Mouse (Mus musculus): Measurements from ENCODE around the gene Cenpb.

Gene Cenpb

GRCm38 (mm10) chr2:131190344-131191004 is 10.6 kb upstream of the Cenpb start:
- Histone ChIP-seq H3K27me3 (ENCODE audit: insufficient read depth, low read length) (peaks cover 16% of the 10 kb centered on the region), H3K36me3 (ENCODE audit: insufficient read depth, low read length) (peaks cover 58% of the 10 kb centered on the region), H3K4me1 (replicated peaks; ENCODE audit: low read depth, low read length) (peaks cover 57% of the 10 kb centered on the region), H3K9me3 (ENCODE audit: low read length) (no peaks in the 10 kb centered on the region), H3K4me3 (replicated peaks; ENCODE audit: low read length) (no peak overlapping the region)
- no peak for TF ChIP-seq CTCF (conservative IDR thresholded peaks at IDR 0.05; ENCODE audit: low read length)
- TF ChIP-seq POU5F1 (IDR thresholded peaks at IDR 0.05; ENCODE audit: borderline replicate concordance, low read length): no peak
- no peak for TF ChIP-seq NANOG (IDR thresholded peaks at IDR 0.05; ENCODE audit: borderline replicate concordance, low read length)

GRCm38 (mm10) chr2:131189521-131190309 is 9.8 kb upstream of the Cenpb start:
- H3K9me3 ChIP-seq (ENCODE audit: low read length): no peaks in the 10 kb centered on the region
- H3K36me3 ChIP-seq (ENCODE audit: insufficient read depth, low read length): peaks cover 52% of the 10 kb centered on the region
- no peak overlapping the region for H3K4me3 ChIP-seq (replicated peaks; ENCODE audit: low read length)
- peaks cover 18% of the 10 kb centered on the region for H3K27me3 ChIP-seq (ENCODE audit: insufficient read depth, low read length)
- TF ChIP-seq POU5F1 (IDR thresholded peaks at IDR 0.05; ENCODE audit: borderline replicate concordance, low read length) (no peak), NANOG (IDR thresholded peaks at IDR 0.05; ENCODE audit: borderline replicate concordance, low read length) (no peak), CTCF (conservative IDR thresholded peaks at IDR 0.05; ENCODE audit: low read length) (no peak)
- H3K4me1 ChIP-seq (replicated peaks; ENCODE audit: low read depth, low read length): peaks cover 57% of the 10 kb centered on the region

DNA sequence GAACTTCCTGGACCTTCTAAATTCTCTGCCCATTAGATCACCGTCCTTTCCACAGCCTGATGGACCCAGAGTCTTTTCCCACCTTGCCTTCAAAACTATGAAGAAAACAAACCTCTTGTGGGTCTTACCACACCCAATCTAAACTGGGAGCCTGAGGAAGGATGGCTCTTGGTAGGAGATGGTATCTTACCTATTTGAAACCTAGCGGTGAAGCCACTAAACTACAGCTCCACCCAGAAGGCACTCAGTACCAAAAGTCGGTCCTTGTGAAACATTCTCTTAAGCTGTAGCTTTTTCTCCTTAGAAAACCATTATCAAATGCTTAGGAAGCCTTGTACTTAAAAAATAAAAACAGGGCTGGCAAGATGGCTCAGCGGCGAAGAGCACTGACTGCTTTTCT is 8.4 kb upstream of the Cenpb start:
- H3K4me3 ChIP-seq (replicated peaks; ENCODE audit: low read length): no peak overlapping the region
- TF ChIP-seq CTCF (conservative IDR thresholded peaks at IDR 0.05; ENCODE audit: low read length) (no peak), NANOG (IDR thresholded peaks at IDR 0.05; ENCODE audit: borderline replicate concordance, low read length) (no peak), POU5F1 (IDR thresholded peaks at IDR 0.05; ENCODE audit: borderline replicate concordance, low read length) (no peak)

GRCm38 (mm10) chr2:131187602-131187922 is 7.7 kb upstream of the Cenpb start:
- peak overlapping the region; percentile 87 for H3K4me3 ChIP-seq (replicated peaks; ENCODE audit: low read length)
- peaks cover 31% of the 10 kb centered on the region for H3K36me3 ChIP-seq (ENCODE audit: insufficient read depth, low read length)
- no peaks in the 10 kb centered on the region for H3K9me3 ChIP-seq (ENCODE audit: low read length)
- H3K27me3 ChIP-seq (ENCODE audit: insufficient read depth, low read length): peaks cover 18% of the 10 kb centered on the region
- peaks cover 53% of the 10 kb centered on the region for H3K4me1 ChIP-seq (replicated peaks; ENCODE audit: low read depth, low read length)
- TF ChIP-seq CTCF (conservative IDR thresholded peaks at IDR 0.05; ENCODE audit: low read length) (no peak), NANOG (IDR thresholded peaks at IDR 0.05; ENCODE audit: borderline replicate concordance, low read length) (no peak), POU5F1 (IDR thresholded peaks at IDR 0.05; ENCODE audit: borderline replicate concordance, low read length) (no peak)

More for the DNA sequence above, 8.4 kb upstream of the Cenpb start:
- Histone ChIP-seq H3K9me3 (ENCODE audit: low read length) (no peaks in the 10 kb centered on the region), H3K27me3 (ENCODE audit: insufficient read depth, low read length) (peaks cover 18% of the 10 kb centered on the region), H3K36me3 (ENCODE audit: insufficient read depth, low read length) (peaks cover 38% of the 10 kb centered on the region), H3K4me1 (replicated peaks; ENCODE audit: low read depth, low read length) (peaks cover 57% of the 10 kb centered on the region)

GRCm38 (mm10) chr2:131186771-131187601 is 7.1 kb upstream of the Cenpb start, which contains the start of the genes Cdc25b and Spef1:
Gene Cdc25b (plus strand): TSS chr2:131186949.
Gene Spef1 (minus strand): TSS chr2:131187282.
- H3K4me3 ChIP-seq (replicated peaks; ENCODE audit: low read length): peak within 1 kb of the TSS; percentile 87
- peaks cover 28% of the 10 kb centered on the region for H3K36me3 ChIP-seq (ENCODE audit: insufficient read depth, low read length)
- peaks cover 51% of the 10 kb centered on the region for H3K4me1 ChIP-seq (replicated peaks; ENCODE audit: low read depth, low read length)
- TF ChIP-seq CTCF (conservative IDR thresholded peaks at IDR 0.05; ENCODE audit: low read length) (no peak), NANOG (IDR thresholded peaks at IDR 0.05; ENCODE audit: borderline replicate concordance, low read length) (no peak), POU5F1 (IDR thresholded peaks at IDR 0.05; ENCODE audit: borderline replicate concordance, low read length) (no peak)
- peaks cover 18% of the 10 kb centered on the region for H3K27me3 ChIP-seq (ENCODE audit: insufficient read depth, low read length)
- H3K9me3 ChIP-seq (ENCODE audit: low read length): no peaks in the 10 kb centered on the region

- Histone ChIP-seq H3K4me3 (replicated peaks; ENCODE audit: low read length) (peak overlapping the region; percentile 87), H3K36me3 (ENCODE audit: insufficient read depth, low read length) (peaks cover 22% of the 10 kb centered on the region), H3K27me3 (ENCODE audit: insufficient read depth, low read length) (peaks cover 18% of the 10 kb centered on the region), H3K9me3 (ENCODE audit: low read length) (no peaks in the 10 kb centered on the region), H3K4me1 (replicated peaks; ENCODE audit: low read depth, low read length) (peaks cover 45% of the 10 kb centered on the region)
- TF ChIP-seq NANOG (IDR thresholded peaks at IDR 0.05; ENCODE audit: borderline replicate concordance, low read length) (no peak), CTCF (conservative IDR thresholded peaks at IDR 0.05; ENCODE audit: low read length) (no peak), POU5F1 (IDR thresholded peaks at IDR 0.05; ENCODE audit: borderline replicate concordance, low read length) (no peak)
Observed at GRCm38 (mm10) chr2:131186343-131186742, 6.5 kb upstream of the Cenpb start.

DNA sequence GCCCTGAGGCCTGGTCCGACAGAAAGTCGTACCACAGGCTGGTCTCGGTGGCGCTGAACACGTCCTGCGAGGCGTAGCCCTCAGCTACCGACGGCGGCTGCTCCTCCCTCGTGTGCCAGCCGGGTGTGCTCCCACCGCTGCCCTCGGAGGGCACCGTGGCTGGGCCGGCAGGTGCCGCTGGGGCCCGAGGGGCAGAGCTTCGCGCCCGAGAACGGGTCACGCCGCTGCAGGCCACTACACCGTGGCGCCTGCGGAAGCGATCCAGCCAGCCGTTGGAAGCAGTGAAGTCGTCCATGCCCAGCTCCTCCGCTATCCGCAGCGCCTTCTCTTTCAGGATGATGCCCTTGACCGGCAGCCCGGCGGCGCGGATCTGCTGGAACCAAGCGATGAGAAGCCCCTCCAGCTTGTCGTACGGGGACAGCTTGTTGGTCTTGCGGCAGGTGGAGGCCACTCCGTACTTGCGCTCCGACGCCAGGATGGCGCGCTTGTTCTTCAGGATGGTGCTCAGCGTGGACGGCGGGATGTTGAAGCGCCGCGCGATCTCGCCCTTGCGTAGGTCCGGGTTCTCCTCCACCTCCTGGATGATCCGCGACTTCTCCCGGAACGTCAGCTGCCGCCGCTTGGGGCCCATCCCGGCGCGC is 501 bp downstream of the Cenpb start:
- H3K27me3 ChIP-seq (ENCODE audit: insufficient read depth, low read length): no peaks in the 10 kb centered on the region
- no peak for TF ChIP-seq NANOG (IDR thresholded peaks at IDR 0.05; ENCODE audit: borderline replicate concordance, low read length)
- no peak for TF ChIP-seq POU5F1 (IDR thresholded peaks at IDR 0.05; ENCODE audit: borderline replicate concordance, low read length)
- no peak for TF ChIP-seq CTCF (conservative IDR thresholded peaks at IDR 0.05; ENCODE audit: low read length)
- H3K9me3 ChIP-seq (ENCODE audit: low read length): no peaks in the 10 kb centered on the region
- peaks cover 33% of the 10 kb centered on the region for H3K36me3 ChIP-seq (ENCODE audit: insufficient read depth, low read length)
- peaks cover 59% of the 10 kb centered on the region for H3K4me1 ChIP-seq (replicated peaks; ENCODE audit: low read depth, low read length)
- peak overlapping the region; percentile 92 for H3K4me3 ChIP-seq (replicated peaks; ENCODE audit: low read length)

All from E14TG2a.4 (cell line).